ENCODE assay signal across 8 mouse cellular contexts in the genomic region with DNA sequence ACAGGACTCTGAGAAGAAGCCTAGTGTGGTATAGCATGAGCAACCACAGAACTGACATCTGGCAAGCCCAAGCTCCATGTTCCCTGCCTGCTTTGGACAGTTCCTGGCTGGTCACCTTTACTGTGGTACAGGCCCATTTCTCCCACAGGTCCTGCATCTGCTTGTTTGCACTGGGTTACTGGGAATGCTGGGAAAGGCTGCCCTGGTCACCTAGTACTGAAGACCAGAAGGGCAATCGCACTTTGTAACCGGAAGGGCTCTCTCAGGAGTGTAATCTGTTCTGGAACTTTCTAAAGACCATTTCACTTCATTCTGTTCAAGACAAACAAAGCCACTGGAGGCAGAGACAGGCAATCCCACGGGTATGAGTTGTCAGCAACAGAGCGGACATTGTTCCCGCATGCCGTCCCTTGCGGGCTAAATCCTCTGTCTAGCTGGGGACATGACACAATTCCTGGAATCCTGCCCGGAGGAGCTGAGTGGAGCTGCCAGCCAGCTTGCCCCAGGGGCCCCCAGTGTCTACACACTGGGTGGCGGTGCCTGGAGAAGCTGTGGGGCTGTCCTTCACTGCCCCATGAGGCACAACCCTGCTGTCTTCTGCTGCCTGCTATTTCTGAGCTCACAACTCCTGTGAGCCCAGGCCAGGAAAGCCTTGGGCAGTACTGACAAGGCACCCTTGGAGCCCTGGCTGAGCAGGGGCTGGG. TPM values are rescaled to one million over a fixed set of nuclear protein-coding genes. Genes with fewer than 3 reads are reported as not detected.
DNase-seq lines count a peak whose midpoint lies in the region; ATAC-seq lines count a peak whose summit lies in the region.

No protein-coding gene starts in this region.

- no peaks in the 10 kb centered on the region for H3K27me3 ChIP-seq in forebrain, embryonic 10.5 days (ENCODE audit: poor library complexity, severe bottlenecking)
- no peaks in the 10 kb centered on the region for H3K27me3 ChIP-seq in heart, embryonic 16.5 days (ENCODE audit: control insufficient read depth, insufficient read depth, low read length)
- H3K27me3 ChIP-seq in midbrain, embryonic 10.5 days (ENCODE audit: low read depth, poor library complexity, severe bottlenecking): no peaks in the 10 kb centered on the region

- peaks cover 15% of the 10 kb centered on the region for H3K4me1 ChIP-seq in forebrain, embryonic 10.5 days
- H3K4me1 ChIP-seq in heart, embryonic 16.5 days (ENCODE audit: control insufficient read depth, insufficient read depth, low read length): peaks cover 13% of the 10 kb centered on the region
- H3K4me1 ChIP-seq in midbrain, embryonic 10.5 days: peaks cover 14% of the 10 kb centered on the region

- peak overlapping the region; percentile 67 for H3K27ac ChIP-seq in forebrain, embryonic 10.5 days
- H3K27ac ChIP-seq in heart, embryonic 16.5 days (ENCODE audit: low read length): peak overlapping the region; percentile 30
- H3K27ac ChIP-seq in midbrain, embryonic 10.5 days (replicated peaks): peak overlapping the region; percentile 67

- peak; percentile 9 for DNase-seq in ovary, postnatal 14 days (ENCODE audit: low spot score)
- no peak for DNase-seq in ovary, postnatal 10 days (ENCODE audit: low spot score)
- no peak for DNase-seq in forebrain, embryonic 10.5 days (ENCODE audit: extremely low spot score, low spot score)
- DNase-seq in layer of hippocampus, adult 9-11 months: peak; percentile 74
- peak; percentile 15 for DNase-seq in midbrain, embryonic 10.5 days (ENCODE audit: low spot score)
- DNase-seq in telencephalon, adult 2 months (ENCODE audit: low read depth, low spot score): peak; percentile 48

- 59% methylated on average over 9 of the region's 9 CpGs for WGBS in forebrain, embryonic 10.5 days
- WGBS in heart, embryonic 16.5 days: 20% methylated on average over 9 of the region's 9 CpGs
- 64% methylated on average over 9 of the region's 9 CpGs for WGBS in midbrain, embryonic 10.5 days

- peak overlapping the region; percentile 36 for H3K4me2 ChIP-seq in heart, embryonic 16.5 days (ENCODE audit: low read depth, low read length)

- ATAC-seq in heart, embryonic 16.5 days (replicated peaks; ENCODE audit: extremely low read depth, insufficient read depth, low FRiP score): peak; percentile 77
- ATAC-seq in monocyte, adult 5-6 weeks (replicated peaks; ENCODE audit: insufficient number of reproducible peaks, low FRiP score, low TSS enrichment, poor library complexity, severe bottlenecking): no peak

- H3K9ac ChIP-seq in heart, embryonic 16.5 days (ENCODE audit: low read length): 0 out of 2 replicates have a peak overlapping the region, but pooled peaks have one; percentile 42

- no peak overlapping the region for H3K4me3 ChIP-seq in forebrain, embryonic 10.5 days
- H3K4me3 ChIP-seq in heart, embryonic 16.5 days (ENCODE audit: low read length): no peak overlapping the region
- H3K4me3 ChIP-seq in midbrain, embryonic 10.5 days: no peak overlapping the region

- H3K9me3 ChIP-seq in forebrain, embryonic 10.5 days: no peaks in the 10 kb centered on the region
- H3K9me3 ChIP-seq in heart, embryonic 16.5 days (replicated peaks; ENCODE audit: control insufficient read depth, low read length): no peaks in the 10 kb centered on the region
- H3K9me3 ChIP-seq in midbrain, embryonic 10.5 days (replicated peaks): no peaks in the 10 kb centered on the region

- no peaks in the 10 kb centered on the region for H3K36me3 ChIP-seq in forebrain, embryonic 10.5 days (replicated peaks)
- H3K36me3 ChIP-seq in heart, embryonic 16.5 days (ENCODE audit: control insufficient read depth, insufficient read depth): no peaks in the 10 kb centered on the region
- H3K36me3 ChIP-seq in midbrain, embryonic 10.5 days: no peaks in the 10 kb centered on the region

RNA-seq across cellular contexts. Expression of gene Shank2, which starts 36.4 kb away (rescaled TPM):
- 0.67 and 0.86 TPM in 2 replicates for polyA plus RNA-seq in forebrain, embryonic 10.5 days (2016; fragmentation: Nextera tagmentation; extraction: Ambion mirVana)
- 0.76 and 0.79 TPM in 2 replicates for polyA plus RNA-seq in heart, embryonic 16.5 days (2015; fragmentation: Nextera tagmentation; extraction: Ambion mirVana)
- 0.91 and 1.5 TPM in 2 replicates for polyA plus RNA-seq in midbrain, embryonic 10.5 days (2016; fragmentation: Nextera tagmentation; extraction: Ambion mirVana)
- 0.10 TPM in 1 of 3 replicates, not detected in the others for total RNA-seq in monocyte, adult 5-6 weeks (2017)

Comparison
In these comparisons a context has a peak if more than half of its experiments do, and no peak if none do; other contexts are left out.
1. DNase-seq: peak in ovary, postnatal 14 days (single experiment), layer of hippocampus, adult 9-11 months (single experiment), midbrain, embryonic 10.5 days (single experiment) and telencephalon, adult 2 months (single experiment); none in ovary, postnatal 10 days (single experiment) and forebrain, embryonic 10.5 days (single experiment).
2. Peak in every context shown above with its lines, with median percentiles within 50 percentile points of each other: H3K27ac ChIP-seq.